Mouse (Mus musculus): ENCODE results near the gene L3hypdh.

DNA sequence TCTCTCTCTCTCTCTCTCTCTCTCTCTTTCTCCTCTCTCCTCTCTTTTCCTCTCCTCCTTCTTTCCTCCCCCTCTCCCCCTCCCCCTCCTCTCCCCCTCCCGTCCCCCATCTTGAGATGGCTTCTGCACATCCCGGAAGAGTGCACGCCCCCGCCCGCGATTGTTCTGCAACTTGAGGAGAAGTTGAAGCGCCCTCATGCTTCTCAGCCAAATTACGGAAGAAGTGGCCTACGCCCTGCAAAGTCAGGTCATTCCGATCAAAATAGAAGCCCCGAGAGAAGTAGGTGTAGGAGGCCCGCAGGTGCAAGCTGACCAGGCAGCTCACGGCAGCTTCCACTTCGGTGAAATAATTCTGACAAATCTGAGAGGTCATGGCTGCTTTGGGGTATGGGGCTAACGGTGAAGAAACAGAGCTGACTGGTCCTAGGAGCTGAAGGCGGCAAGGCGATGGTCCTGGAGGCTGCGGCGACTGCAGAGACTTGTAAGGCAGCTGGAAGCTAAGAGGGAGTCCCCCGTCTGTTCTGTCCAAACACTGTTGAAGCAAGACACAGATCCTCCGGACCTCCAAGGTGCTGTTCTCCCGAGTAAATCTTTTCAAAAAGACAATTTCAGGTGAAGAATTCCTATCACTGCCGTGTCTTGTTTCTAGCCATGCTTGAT, 30.6 kb upstream of the L3hypdh start:
- TF ChIP-seq CTCF (IDR thresholded peaks at IDR 0.05 in 2 of 3, conservative IDR thresholded peaks at IDR 0.05 in 1 of 3; ENCODE audit: control insufficient read depth in 1 of 3, insufficient read depth in 1 of 3, low read depth in 2 of 3, low read length in 3 of 3, poor library complexity in 1 of 3, severe bottlenecking in 1 of 3) (no peak), MAX (IDR thresholded peaks at IDR 0.05; ENCODE audit: low read length) (no peak), ELF1 (IDR thresholded peaks at IDR 0.05; ENCODE audit: low read depth, low read length) (no peak), EP300 (IDR thresholded peaks at IDR 0.05; ENCODE audit: low read depth in 1 of 2, low read length in 2 of 2) (no peak), ZNF384 (IDR thresholded peaks at IDR 0.05; ENCODE audit: low read depth, low read length) (no peak), ZKSCAN1 (IDR thresholded peaks at IDR 0.05; ENCODE audit: low read depth, low read length) (no peak), E2F4 (IDR thresholded peaks at IDR 0.05; ENCODE audit: borderline replicate concordance, low read depth, low read length) (no peak), POLR2A (IDR thresholded peaks at IDR 0.05; ENCODE audit: control insufficient read depth in 1 of 2, insufficient read depth in 1 of 2, low read depth in 1 of 2, low read length in 2 of 2, poor library complexity in 1 of 2) (no peak), ZMIZ1 (IDR thresholded peaks at IDR 0.05; ENCODE audit: low read depth, low read length) (no peak)
